Mouse (Mus musculus): ENCODE measurements around the gene Ostf1. TPM values are rescaled to one million over a fixed set of nuclear protein-coding genes. Genes with fewer than 3 reads are reported as not detected.

The Ostf1 gene
- polyA plus RNA-seq, 1 experiment: 119 TPM

DNA sequence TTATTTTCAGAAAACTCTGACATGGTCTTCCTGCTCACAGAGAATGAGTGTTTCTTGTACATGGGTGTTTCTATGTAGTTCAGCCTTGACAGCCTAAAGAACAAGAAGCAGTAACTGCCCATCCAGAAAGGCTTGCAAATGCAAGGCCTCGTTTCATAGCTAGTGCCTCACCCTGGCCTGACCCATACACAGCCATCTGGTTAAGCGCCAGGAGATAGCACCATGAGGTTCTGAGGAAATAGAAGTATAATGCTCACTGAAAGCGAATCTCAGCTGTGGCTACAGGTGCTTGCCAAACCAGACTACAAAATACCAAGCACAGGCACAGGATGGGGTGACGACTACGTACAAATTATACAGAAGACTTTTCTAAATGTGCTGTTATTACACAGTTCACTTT, 34.7 kb downstream of the Ostf1 start:
- H3K4me3 ChIP-seq: no peak overlapping the region
- TF ChIP-seq MAX (IDR thresholded peaks at IDR 0.05; ENCODE audit: low read depth) (no peak), SRF (IDR thresholded peaks at IDR 0.05; ENCODE audit: control insufficient read depth, insufficient read length, low read depth) (no peak), REST (IDR thresholded peaks at IDR 0.05; ENCODE audit: insufficient read depth, insufficient read length) (no peak), POLR2A (IDR thresholded peaks at IDR 0.05; ENCODE audit: insufficient read length, low read depth) (no peak), CEBPB (IDR thresholded peaks at IDR 0.05; ENCODE audit: insufficient read depth, poor library complexity, severe bottlenecking) (no peak), MYOD1 (IDR thresholded peaks at IDR 0.05; ENCODE audit: control insufficient read depth in 1 of 3, insufficient read length in 2 of 3, low read depth in 2 of 3) (no peak), USF1 (IDR thresholded peaks at IDR 0.05; ENCODE audit: low read depth) (no peak), E2F4 (IDR thresholded peaks at IDR 0.05; ENCODE audit: insufficient read depth) (no peak), TCF3 (IDR thresholded peaks at IDR 0.05; ENCODE audit: insufficient read length, low read depth) (no peak), MYOG (IDR thresholded peaks at IDR 0.05; ENCODE audit: control insufficient read depth in 1 of 3, insufficient read depth in 1 of 3, insufficient read length in 2 of 3, low read depth in 2 of 3) (no peak), POLR2AphosphoS2 (IDR thresholded peaks at IDR 0.05; ENCODE audit: insufficient read length, low read depth) (no peak), TCF12 (IDR thresholded peaks at IDR 0.05; ENCODE audit: insufficient read depth, poor library complexity, severe bottlenecking) (no peak)

DNA sequence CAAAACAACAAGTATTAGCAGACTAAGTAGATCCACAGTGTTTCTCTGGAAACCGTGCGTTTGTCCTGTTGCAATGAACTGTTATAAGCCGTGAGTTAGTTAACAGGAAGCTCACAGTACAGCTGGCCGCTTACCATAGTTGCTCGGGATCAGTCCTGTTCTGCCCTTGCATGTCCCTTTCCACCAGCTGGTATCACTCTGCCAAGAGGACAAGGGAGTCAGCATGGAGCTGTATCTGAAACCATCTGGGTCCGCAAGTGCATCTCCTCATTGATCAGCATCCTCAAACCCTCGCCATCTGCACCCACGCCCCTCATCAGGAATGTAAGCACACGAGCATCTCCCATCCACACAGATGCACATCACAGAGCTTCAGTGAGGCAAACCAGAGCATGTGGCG, 37.9 kb downstream of the Ostf1 start:
- no peak for TF ChIP-seq CEBPB (IDR thresholded peaks at IDR 0.05; ENCODE audit: insufficient read depth, poor library complexity, severe bottlenecking)
- no peak for TF ChIP-seq POLR2A (IDR thresholded peaks at IDR 0.05; ENCODE audit: insufficient read length, low read depth)
- no peak for TF ChIP-seq POLR2AphosphoS2 (IDR thresholded peaks at IDR 0.05; ENCODE audit: insufficient read length, low read depth)
- TF ChIP-seq SRF (IDR thresholded peaks at IDR 0.05; ENCODE audit: control insufficient read depth, insufficient read length, low read depth): no peak
- no peak for TF ChIP-seq TCF3 (IDR thresholded peaks at IDR 0.05; ENCODE audit: insufficient read length, low read depth)
- no peak for TF ChIP-seq MYOD1 (IDR thresholded peaks at IDR 0.05; ENCODE audit: control insufficient read depth in 1 of 3, insufficient read length in 2 of 3, low read depth in 2 of 3)
- TF ChIP-seq MAX (IDR thresholded peaks at IDR 0.05; ENCODE audit: low read depth): no peak
- TF ChIP-seq TCF12 (IDR thresholded peaks at IDR 0.05; ENCODE audit: insufficient read depth, poor library complexity, severe bottlenecking): no peak
- TF ChIP-seq MYOG (IDR thresholded peaks at IDR 0.05; ENCODE audit: control insufficient read depth in 1 of 3, insufficient read depth in 1 of 3, insufficient read length in 2 of 3, low read depth in 2 of 3): no peak

More for the DNA sequence above, 34.7 kb downstream of the Ostf1 start:
- Histone ChIP-seq H3K27me3 (ENCODE audit: control insufficient read depth, insufficient read depth, insufficient read length) (no peaks in the 10 kb centered on the region), H3ac (ENCODE audit: control insufficient read depth, insufficient read length) (no peak overlapping the region), H3K36me3 (ENCODE audit: control insufficient read depth, insufficient read depth) (peaks cover 18% of the 10 kb centered on the region), H3K4me2 (ENCODE audit: low read depth) (no peak overlapping the region), H3K79me2 (ENCODE audit: control insufficient read depth, insufficient read depth) (peaks cover 9% of the 10 kb centered on the region)

GRCm38 (mm10) chr19:18592919-18593318, 38.7 kb downstream of the Ostf1 start:
- Histone ChIP-seq H3ac (ENCODE audit: control insufficient read depth, insufficient read length) (no peak overlapping the region), H3K4me2 (ENCODE audit: low read depth) (no peak overlapping the region), H3K36me3 (ENCODE audit: control insufficient read depth, insufficient read depth) (peaks cover 23% of the 10 kb centered on the region), H3K79me2 (ENCODE audit: control insufficient read depth, insufficient read depth) (peaks cover 4% of the 10 kb centered on the region), H3K27me3 (ENCODE audit: control insufficient read depth, insufficient read depth, insufficient read length) (no peaks in the 10 kb centered on the region), H3K4me3 (no peak overlapping the region)
- TF ChIP-seq TCF12 (IDR thresholded peaks at IDR 0.05; ENCODE audit: insufficient read depth, poor library complexity, severe bottlenecking) (no peak), TCF3 (IDR thresholded peaks at IDR 0.05; ENCODE audit: insufficient read length, low read depth) (no peak), POLR2A (IDR thresholded peaks at IDR 0.05; ENCODE audit: insufficient read length, low read depth) (no peak), USF1 (IDR thresholded peaks at IDR 0.05; ENCODE audit: low read depth) (no peak), SRF (IDR thresholded peaks at IDR 0.05; ENCODE audit: control insufficient read depth, insufficient read length, low read depth) (no peak), MAX (IDR thresholded peaks at IDR 0.05; ENCODE audit: low read depth) (no peak)

More for the DNA sequence above, 37.9 kb downstream of the Ostf1 start:
- Histone ChIP-seq H3K27me3 (ENCODE audit: control insufficient read depth, insufficient read depth, insufficient read length) (no peaks in the 10 kb centered on the region), H3ac (ENCODE audit: control insufficient read depth, insufficient read length) (no peak overlapping the region), H3K4me2 (ENCODE audit: low read depth) (no peak overlapping the region), H3K36me3 (ENCODE audit: control insufficient read depth, insufficient read depth) (peaks cover 19% of the 10 kb centered on the region), H3K79me2 (ENCODE audit: control insufficient read depth, insufficient read depth) (peaks cover 4% of the 10 kb centered on the region), H3K4me3 (no peak overlapping the region)

DNA sequence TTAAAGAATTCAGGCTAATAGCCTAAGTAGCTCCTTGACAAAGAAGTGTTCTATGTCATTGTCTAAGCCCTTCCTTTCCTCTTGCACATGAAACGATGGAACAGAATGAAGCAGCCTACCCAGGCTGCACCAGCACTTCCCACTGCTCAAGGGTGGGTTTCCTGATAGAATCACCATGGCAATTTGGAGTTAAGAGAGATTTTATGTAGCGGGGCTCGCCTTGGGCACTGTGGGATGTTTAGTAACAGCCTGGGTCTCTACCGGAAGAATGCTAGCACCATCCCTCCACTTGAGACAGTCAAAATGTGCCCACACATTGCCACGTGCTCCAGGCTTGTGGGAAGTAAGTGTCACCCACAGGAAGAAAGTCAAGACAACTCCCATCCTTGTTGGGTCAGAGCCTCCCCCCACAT, 40.7 kb downstream of the Ostf1 start:
- no peak overlapping the region for H3K4me3 ChIP-seq
- H3K27me3 ChIP-seq (ENCODE audit: control insufficient read depth, insufficient read depth, insufficient read length): no peaks in the 10 kb centered on the region
- H3ac ChIP-seq (ENCODE audit: control insufficient read depth, insufficient read length): no peak overlapping the region
- no peak overlapping the region for H3K4me2 ChIP-seq (ENCODE audit: low read depth)
- peaks cover 28% of the 10 kb centered on the region for H3K36me3 ChIP-seq (ENCODE audit: control insufficient read depth, insufficient read depth)
- no peaks in the 10 kb centered on the region for H3K79me2 ChIP-seq (ENCODE audit: control insufficient read depth, insufficient read depth)
- no peak for TF ChIP-seq E2F4 (IDR thresholded peaks at IDR 0.05; ENCODE audit: insufficient read depth)
- TF ChIP-seq MYOG (IDR thresholded peaks at IDR 0.05; ENCODE audit: control insufficient read depth in 1 of 3, insufficient read depth in 1 of 3, insufficient read length in 2 of 3, low read depth in 2 of 3): no peak
- no peak for TF ChIP-seq CEBPB (IDR thresholded peaks at IDR 0.05; ENCODE audit: insufficient read depth, poor library complexity, severe bottlenecking)
- no peak for TF ChIP-seq USF1 (IDR thresholded peaks at IDR 0.05; ENCODE audit: low read depth)
- no peak for TF ChIP-seq POLR2A (IDR thresholded peaks at IDR 0.05; ENCODE audit: insufficient read length, low read depth)
- no peak for TF ChIP-seq MAX (IDR thresholded peaks at IDR 0.05; ENCODE audit: low read depth)
- no peak for TF ChIP-seq TCF12 (IDR thresholded peaks at IDR 0.05; ENCODE audit: insufficient read depth, poor library complexity, severe bottlenecking)
- no peak for TF ChIP-seq POLR2AphosphoS2 (IDR thresholded peaks at IDR 0.05; ENCODE audit: insufficient read length, low read depth)
- no peak for TF ChIP-seq REST (IDR thresholded peaks at IDR 0.05; ENCODE audit: insufficient read depth, insufficient read length)
- no peak for TF ChIP-seq SRF (IDR thresholded peaks at IDR 0.05; ENCODE audit: control insufficient read depth, insufficient read length, low read depth)
- no peak for TF ChIP-seq TCF3 (IDR thresholded peaks at IDR 0.05; ENCODE audit: insufficient read length, low read depth)
- no peak for TF ChIP-seq MYOD1 (IDR thresholded peaks at IDR 0.05; ENCODE audit: control insufficient read depth in 1 of 3, insufficient read length in 2 of 3, low read depth in 2 of 3)

DNA sequence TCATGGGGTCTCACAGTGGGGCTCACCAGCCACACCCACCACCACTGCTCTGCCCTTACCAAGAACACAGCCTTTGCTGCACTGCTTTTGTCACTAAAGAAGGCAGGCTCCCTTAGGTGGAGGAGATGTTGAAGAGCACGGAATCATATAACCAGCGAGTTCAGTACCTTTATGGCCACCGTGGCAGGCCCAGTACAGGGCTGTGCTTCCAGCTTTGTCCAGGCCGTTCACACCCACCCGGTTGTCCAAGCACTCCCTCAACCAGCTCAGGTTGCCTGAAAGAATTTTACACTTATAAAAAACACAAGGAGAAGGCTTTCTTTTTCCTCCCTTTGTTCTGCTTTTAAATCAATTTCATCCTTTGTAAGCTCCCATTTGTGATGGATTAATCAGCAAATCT, 41.4 kb downstream of the Ostf1 start:
- H3K27me3 ChIP-seq (ENCODE audit: control insufficient read depth, insufficient read depth, insufficient read length): no peaks in the 10 kb centered on the region
- no peak overlapping the region for H3ac ChIP-seq (ENCODE audit: control insufficient read depth, insufficient read length)
- TF ChIP-seq USF1 (IDR thresholded peaks at IDR 0.05; ENCODE audit: low read depth): no peak
- TF ChIP-seq MYOD1 (IDR thresholded peaks at IDR 0.05; ENCODE audit: control insufficient read depth in 1 of 3, insufficient read length in 2 of 3, low read depth in 2 of 3): no peak
- TF ChIP-seq MYOG (IDR thresholded peaks at IDR 0.05; ENCODE audit: control insufficient read depth in 1 of 3, insufficient read depth in 1 of 3, insufficient read length in 2 of 3, low read depth in 2 of 3): no peak
- TF ChIP-seq POLR2AphosphoS2 (IDR thresholded peaks at IDR 0.05; ENCODE audit: insufficient read length, low read depth): no peak
- no peak for TF ChIP-seq TCF12 (IDR thresholded peaks at IDR 0.05; ENCODE audit: insufficient read depth, poor library complexity, severe bottlenecking)
- TF ChIP-seq SRF (IDR thresholded peaks at IDR 0.05; ENCODE audit: control insufficient read depth, insufficient read length, low read depth): no peak
- no peak for TF ChIP-seq POLR2A (IDR thresholded peaks at IDR 0.05; ENCODE audit: insufficient read length, low read depth)
- no peak for TF ChIP-seq CEBPB (IDR thresholded peaks at IDR 0.05; ENCODE audit: insufficient read depth, poor library complexity, severe bottlenecking)
- peaks cover 28% of the 10 kb centered on the region for H3K36me3 ChIP-seq (ENCODE audit: control insufficient read depth, insufficient read depth)
- no peak overlapping the region for H3K4me2 ChIP-seq (ENCODE audit: low read depth)
- no peak overlapping the region for H3K4me3 ChIP-seq
- no peaks in the 10 kb centered on the region for H3K79me2 ChIP-seq (ENCODE audit: control insufficient read depth, insufficient read depth)
